Mouse (Mus musculus): ENCODE measurements at regions not wholly inside any gene's neighbourhood (a gene's known extent, or its start where the extent isn't known, plus 50 kb on each side); places are given as distances from the start of the nearest gene placed in this dataset.

- H3K27ac ChIP-seq, result no peak overlapping the region
- no peak overlapping the region for H3K4me2 ChIP-seq
- no peak for ATAC-seq
- H3K4me3 ChIP-seq, result no peak overlapping the region
- H3K36me3 ChIP-seq, result no peaks in the 10 kb centered on the region
- no peaks in the 10 kb centered on the region for H3K4me1 ChIP-seq
- H3K9ac ChIP-seq, result no peak overlapping the region
- H3K27me3 ChIP-seq (replicated peaks), result no peaks in the 10 kb centered on the region
- WGBS (ENCODE audit: insufficient replicate concordance), result 50% methylated on average over 4 of the region's 4 CpGs
- no peaks in the 10 kb centered on the region for H3K9me3 ChIP-seq (replicated peaks)
These were observed 158.0 kb upstream of the Sstr4 start for GRCm38 (mm10) chr2:148237121-148237520.

DNA sequence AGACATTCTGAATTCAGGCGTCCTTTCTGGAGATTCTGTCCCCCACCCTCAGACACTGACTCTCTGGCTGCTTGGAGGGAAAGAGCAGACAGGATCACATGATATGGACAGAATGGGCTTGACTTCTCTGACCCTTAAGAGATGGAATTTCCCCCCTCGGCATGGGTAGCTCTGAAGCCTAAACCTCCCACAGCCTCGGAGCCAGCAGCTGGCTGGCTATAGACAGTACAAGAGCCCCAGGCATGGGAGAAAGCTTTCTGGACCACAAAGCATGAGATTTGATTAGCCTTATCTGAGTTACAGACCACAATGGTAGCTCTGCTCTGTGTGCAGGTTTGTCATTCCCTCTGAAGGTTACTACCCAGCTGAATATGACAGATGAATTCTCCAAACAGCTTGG is 156.1 kb upstream of the Sstr4 start:
- no peaks in the 10 kb centered on the region for H3K36me3 ChIP-seq
- no peak for ATAC-seq
- H3K4me3 ChIP-seq, result no peak overlapping the region
- H3K27ac ChIP-seq, result no peak overlapping the region
- no peaks in the 10 kb centered on the region for H3K4me1 ChIP-seq
- no peak overlapping the region for H3K4me2 ChIP-seq
- no peaks in the 10 kb centered on the region for H3K27me3 ChIP-seq (replicated peaks)
- no peaks in the 10 kb centered on the region for H3K9me3 ChIP-seq (replicated peaks)
- H3K9ac ChIP-seq, result no peak overlapping the region
- 47% methylated on average over 3 of the region's 3 CpGs for WGBS (ENCODE audit: insufficient replicate concordance)

DNA sequence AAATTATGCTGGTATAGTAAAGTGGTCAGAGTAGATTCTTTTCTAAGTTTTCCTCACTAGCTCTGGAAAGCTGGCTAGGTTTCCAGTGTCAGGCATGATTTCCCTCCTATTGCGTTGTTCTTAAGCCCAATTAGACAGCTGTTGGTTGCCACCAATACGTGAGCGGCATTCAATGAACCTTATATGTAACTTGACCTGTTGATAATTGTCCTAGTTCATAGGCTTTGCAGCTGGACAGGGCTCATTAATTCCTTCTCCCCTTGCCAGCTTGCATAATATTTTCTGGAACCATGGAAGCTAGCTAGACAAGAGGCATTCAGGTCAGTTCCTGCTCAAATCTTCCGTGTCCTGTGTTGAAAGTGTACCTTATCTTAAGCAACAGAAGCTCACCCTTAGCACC is 152.9 kb upstream of the Sstr4 start:
- Histone ChIP-seq H3K9me3 (replicated peaks) (no peaks in the 10 kb centered on the region), H3K36me3 (no peaks in the 10 kb centered on the region), H3K27me3 (replicated peaks) (no peaks in the 10 kb centered on the region), H3K4me1 (no peaks in the 10 kb centered on the region), H3K4me3 (no peak overlapping the region), H3K9ac (no peak overlapping the region), H3K27ac (no peak overlapping the region), H3K4me2 (no peak overlapping the region)
- no peak for ATAC-seq
- WGBS (ENCODE audit: insufficient replicate concordance), result 72% methylated on average over 4 of the region's 4 CpGs

GRCm38 (mm10) chr2:148245575-148245974 is 149.6 kb upstream of the Sstr4 start:
- Histone ChIP-seq H3K4me3 (no peak overlapping the region), H3K36me3 (no peaks in the 10 kb centered on the region), H3K9me3 (replicated peaks) (no peaks in the 10 kb centered on the region), H3K4me2 (no peak overlapping the region), H3K9ac (no peak overlapping the region), H3K27ac (no peak overlapping the region), H3K27me3 (replicated peaks) (no peaks in the 10 kb centered on the region), H3K4me1 (no peaks in the 10 kb centered on the region)
- WGBS (ENCODE audit: insufficient replicate concordance), result 48% methylated on average over 2 of the region's 2 CpGs
- ATAC-seq, result no peak

GRCm38 (mm10) chr2:148250902-148251301 is 144.2 kb upstream of the Sstr4 start:
- Histone ChIP-seq H3K9me3 (replicated peaks) (no peaks in the 10 kb centered on the region), H3K9ac (no peak overlapping the region), H3K4me2 (no peak overlapping the region), H3K4me1 (no peaks in the 10 kb centered on the region), H3K27ac (no peak overlapping the region), H3K36me3 (no peaks in the 10 kb centered on the region), H3K27me3 (replicated peaks) (no peaks in the 10 kb centered on the region), H3K4me3 (no peak overlapping the region)
- WGBS (ENCODE audit: insufficient replicate concordance), result 54% methylated on average over 1 of the region's 1 CpGs
- no peak for ATAC-seq

- Histone ChIP-seq H3K27me3 (replicated peaks) (no peaks in the 10 kb centered on the region), H3K9ac (no peak overlapping the region), H3K36me3 (no peaks in the 10 kb centered on the region), H3K4me2 (no peak overlapping the region), H3K4me1 (no peaks in the 10 kb centered on the region), H3K9me3 (replicated peaks) (no peaks in the 10 kb centered on the region), H3K4me3 (no peak overlapping the region), H3K27ac (no peak overlapping the region)
- ATAC-seq, result no peak
These were observed 139.5 kb upstream of the Sstr4 start for GRCm38 (mm10) chr2:148255662-148256061.

GRCm38 (mm10) chr2:148264111-148264730 is 130.9 kb upstream of the Sstr4 start:
- Histone ChIP-seq H3K4me3 (no peak overlapping the region), H3K27ac (no peak overlapping the region), H3K36me3 (no peaks in the 10 kb centered on the region), H3K9ac (no peak overlapping the region), H3K4me2 (no peak overlapping the region), H3K27me3 (replicated peaks) (no peaks in the 10 kb centered on the region), H3K9me3 (replicated peaks) (no peaks in the 10 kb centered on the region), H3K4me1 (no peaks in the 10 kb centered on the region)
- ATAC-seq, result no peak
- WGBS (ENCODE audit: insufficient replicate concordance), result 59% methylated on average over 3 of the region's 3 CpGs

- no peak overlapping the region for H3K9ac ChIP-seq
- no peak overlapping the region for H3K4me2 ChIP-seq
- no peak overlapping the region for H3K27ac ChIP-seq
- H3K4me1 ChIP-seq, result no peaks in the 10 kb centered on the region
- H3K9me3 ChIP-seq (replicated peaks), result no peaks in the 10 kb centered on the region
- WGBS (ENCODE audit: insufficient replicate concordance), result 76% methylated on average over 3 of the region's 3 CpGs
- no peak overlapping the region for H3K4me3 ChIP-seq
- ATAC-seq, result no peak
- H3K36me3 ChIP-seq, result no peaks in the 10 kb centered on the region
- H3K27me3 ChIP-seq (replicated peaks), result no peaks in the 10 kb centered on the region
These were observed 115.9 kb upstream of the Sstr4 start for GRCm38 (mm10) chr2:148279200-148279599.

- Histone ChIP-seq H3K4me3 (no peak overlapping the region), H3K4me1 (0 out of 2 replicates have a peak, but pooled peaks cover 6% of the 10 kb centered on the region), H3K4me2 (no peak overlapping the region), H3K27ac (no peak overlapping the region), H3K36me3 (no peaks in the 10 kb centered on the region), H3K27me3 (replicated peaks) (no peaks in the 10 kb centered on the region), H3K9ac (no peak overlapping the region), H3K9me3 (replicated peaks) (no peaks in the 10 kb centered on the region)
- no peak for ATAC-seq
- 71% methylated on average over 3 of the region's 3 CpGs for WGBS (ENCODE audit: insufficient replicate concordance)
These were observed 104.8 kb upstream of the Sstr4 start for GRCm38 (mm10) chr2:148290326-148290725.

- peak; percentile 68 for ATAC-seq
- Histone ChIP-seq H3K9ac (no peak overlapping the region), H3K9me3 (replicated peaks) (no peaks in the 10 kb centered on the region), H3K4me3 (no peak overlapping the region), H3K4me1 (0 out of 2 replicates have a peak, but pooled peaks cover 6% of the 10 kb centered on the region), H3K4me2 (no peak overlapping the region), H3K27ac (no peak overlapping the region), H3K36me3 (no peaks in the 10 kb centered on the region), H3K27me3 (replicated peaks) (no peaks in the 10 kb centered on the region)
- 53% methylated on average over 5 of the region's 5 CpGs for WGBS (ENCODE audit: insufficient replicate concordance)
These were observed 102.7 kb upstream of the Sstr4 start for GRCm38 (mm10) chr2:148292442-148292841.

GRCm38 (mm10) chr2:148292895-148293294 is 102.2 kb upstream of the Sstr4 start:
- H3K4me3 ChIP-seq, result no peak overlapping the region
- no peak overlapping the region for H3K4me2 ChIP-seq
- no peaks in the 10 kb centered on the region for H3K9me3 ChIP-seq (replicated peaks)
- H3K27me3 ChIP-seq (replicated peaks), result no peaks in the 10 kb centered on the region
- no peaks in the 10 kb centered on the region for H3K36me3 ChIP-seq
- no peak overlapping the region for H3K27ac ChIP-seq
- peak; percentile 82 for ATAC-seq
- WGBS (ENCODE audit: insufficient replicate concordance), result 21% methylated on average over 2 of the region's 2 CpGs
- H3K4me1 ChIP-seq, result 0 out of 2 replicates have a peak, but pooled peaks cover 6% of the 10 kb centered on the region
- no peak overlapping the region for H3K9ac ChIP-seq

- Histone ChIP-seq H3K9me3 (replicated peaks) (no peaks in the 10 kb centered on the region), H3K27me3 (replicated peaks) (no peaks in the 10 kb centered on the region), H3K4me3 (no peak overlapping the region), H3K27ac (no peak overlapping the region), H3K9ac (no peak overlapping the region), H3K36me3 (no peaks in the 10 kb centered on the region), H3K4me2 (no peak overlapping the region), H3K4me1 (no peaks in the 10 kb centered on the region)
- ATAC-seq, result no peak
- WGBS (ENCODE audit: insufficient replicate concordance), result 49% methylated on average over 2 of the region's 2 CpGs
These were observed 94.3 kb upstream of the Sstr4 start for GRCm38 (mm10) chr2:148300879-148301278.

- no peak for ATAC-seq
- 60% methylated on average over 2 of the region's 2 CpGs for WGBS (ENCODE audit: insufficient replicate concordance)
- H3K4me2 ChIP-seq, result no peak overlapping the region
These were observed 82.9 kb upstream of the Sstr4 start for GRCm38 (mm10) chr2:148312255-148312654.

More at GRCm38 (mm10) chr2:148312255-148312654, 82.9 kb upstream of the Sstr4 start:
- no peak overlapping the region for H3K9ac ChIP-seq
- H3K9me3 ChIP-seq (replicated peaks), result no peaks in the 10 kb centered on the region
- H3K27me3 ChIP-seq (replicated peaks), result no peaks in the 10 kb centered on the region
- no peaks in the 10 kb centered on the region for H3K36me3 ChIP-seq
- H3K27ac ChIP-seq, result no peak overlapping the region
- no peak overlapping the region for H3K4me3 ChIP-seq
- H3K4me1 ChIP-seq, result no peaks in the 10 kb centered on the region

Data from liver, embryonic 12.5 days (tissue).